In the genomic region with DNA sequence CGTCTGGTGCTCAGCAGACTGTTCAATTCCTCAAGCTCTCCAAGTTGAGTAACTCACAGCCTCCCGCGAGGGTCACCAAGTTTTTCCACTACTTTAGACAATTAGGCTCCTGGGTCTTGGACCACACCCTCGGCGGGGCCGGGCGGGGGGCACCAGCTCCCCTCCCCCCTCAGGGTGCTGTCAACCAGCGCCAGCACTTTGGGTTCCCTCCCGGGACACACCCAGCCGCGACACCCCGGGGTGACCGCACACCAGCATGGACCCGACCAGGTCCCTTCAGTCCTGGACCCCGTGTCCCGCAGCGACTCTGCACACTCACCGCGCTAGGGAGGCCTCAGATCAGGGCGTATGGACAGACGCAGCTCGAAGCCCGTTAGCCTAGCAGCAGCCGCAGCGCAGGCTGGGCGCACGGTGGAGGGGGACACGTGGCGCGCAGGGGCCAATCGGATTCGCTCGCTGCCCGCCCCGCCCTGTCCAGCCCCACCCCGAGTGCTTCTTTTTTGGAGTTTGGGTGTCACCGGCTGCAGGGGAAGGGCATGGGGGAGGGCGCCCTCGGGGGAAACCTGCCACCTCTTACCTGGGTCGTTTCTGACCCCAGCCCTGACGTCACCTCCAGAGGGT, we compare ENCODE assay signal across 8 mouse cellular contexts. TPM values are rescaled to one million over a fixed set of nuclear protein-coding genes. Genes with fewer than 3 reads are reported as not detected.
DNase-seq lines count a peak whose midpoint lies in the region; ATAC-seq and TF ChIP-seq lines count a peak whose summit lies in the region.

Gene Anxa6, minus strand, starts transcription at position 406 of the 621 bp plus-strand sequence.

- H3K27me3 ChIP-seq in hindbrain, embryonic 16.5 days (replicated peaks; ENCODE audit: control insufficient read depth, insufficient read depth, low read length): peaks cover 6% of the 10 kb centered on the region; the same call in 1 of the 2 replicates

- peak within 1 kb of the TSS; percentile 73 for H3K4me3 ChIP-seq in gastrocnemius, adult 2 months
- H3K4me3 ChIP-seq in hindbrain, embryonic 16.5 days (ENCODE audit: low read length): peak within 1 kb of the TSS; percentile 73

- no peaks in the 10 kb centered on the region for H3K36me3 ChIP-seq in hindbrain, embryonic 16.5 days (ENCODE audit: control insufficient read depth, insufficient read depth, low read length)

- H3K4me1 ChIP-seq in hindbrain, embryonic 16.5 days (ENCODE audit: control insufficient read depth, insufficient read depth, low read depth, low read length): peaks cover 20% of the 10 kb centered on the region

- peak within 1 kb of the TSS; percentile 96 for H3K27ac ChIP-seq in gastrocnemius, adult 2 months
- peak within 1 kb of the TSS; percentile 51; the same call in 1 of the 2 replicates for H3K27ac ChIP-seq in hindbrain, embryonic 16.5 days (ENCODE audit: low read depth, low read length)

- intact Hi-C loops in gastrocnemius, adult 2 months (cut with DNase I): loop anchor here (2.0 kb wide), 1 partner anchor 16 kb away; no protein-coding TSS in a partner anchor
- intact Hi-C loops in left cerebral cortex, postnatal 14 days (cut with DNase I): no loop called here

- no peak for TF ChIP-seq CTCF in gastrocnemius, adult 2 months (IDR thresholded peaks at IDR 0.05)

- no peaks in the 10 kb centered on the region for H3K9me3 ChIP-seq in hindbrain, embryonic 16.5 days (ENCODE audit: control insufficient read depth, low read length)

- peak within 1 kb of the TSS; percentile 82 for H3K9ac ChIP-seq in hindbrain, embryonic 16.5 days (ENCODE audit: low read depth, low read length)

- peak; percentile 83 for ATAC-seq in activated CD4-positive, CD25-positive, alpha-beta regulatory T cell, adult 4 months
- ATAC-seq in hindbrain, embryonic 16.5 days: peak; percentile 94
- peak; percentile 97 for ATAC-seq in megakaryocyte-erythroid progenitor cell, adult 5-6 weeks (replicated peaks; ENCODE audit: low FRiP score, low TSS enrichment, poor library complexity, severe bottlenecking)

- H3K4me2 ChIP-seq in hindbrain, embryonic 16.5 days (ENCODE audit: low read length): peak within 1 kb of the TSS; percentile 100

- peak; percentile 65 to 66 for DNase-seq in cerebellum, postnatal 4 days (ENCODE audit: low spot score in 2 of 2)
- peak; percentile 95 for DNase-seq in gastrocnemius, adult 2 months
- DNase-seq in left cerebral cortex, postnatal 14 days (ENCODE audit: low spot score in 2 of 2): peak; percentile 53 to 82
- peak; percentile 79 for DNase-seq in right cerebral cortex, postnatal 14 days
- peak; percentile 73 for DNase-seq in urinary bladder, postnatal 25 days (ENCODE audit: low spot score)

- under 1% methylated on average over 41 of the region's 41 CpGs for WGBS in hindbrain, embryonic 16.5 days

RNA-seq across cellular contexts. Expression of gene Anxa6, which starts in this region (rescaled TPM):
- 100 to 1,000 TPM; 447 to 527 TPM for polyA plus RNA-seq in activated CD4-positive, CD25-positive, alpha-beta regulatory T cell, adult 4 months (2017; shearing (Covaris generic))
- total RNA-seq in gastrocnemius, adult 2 months (2021): 100 to 1,000 TPM; 166 to 187 TPM
- polyA plus RNA-seq in hindbrain, embryonic 16.5 days (2015; fragmentation: Nextera tagmentation; extraction: Ambion mirVana): 72.4 and 84.0 TPM in 2 replicates
- 10 to 100 TPM; 84.5 to 90.8 TPM for total RNA-seq in left cerebral cortex, postnatal 14 days (2021)
- total RNA-seq in megakaryocyte-erythroid progenitor cell, adult 5-6 weeks (2014; fragmentation: Nextera tagmentation): 18.3 and 28.5 TPM in 2 replicates
- total RNA-seq in megakaryocyte-erythroid progenitor cell, adult 5-6 weeks (2017): 25.3 and 26.7 TPM in 2 replicates

Comparison
In these comparisons a context has a peak if more than half of its experiments do, and no peak if none do; other contexts are left out.
1. Peak in every context shown above with its lines: DNase-seq, ATAC-seq, H3K4me3 ChIP-seq and H3K27ac ChIP-seq.